Mouse (Mus musculus) lung, postnatal 14 days (tissue): ENCODE measurements around the gene Neurod4.
"Not testable (repeated sequence)": the region's sequence is repeated elsewhere in the genome, so short reads cannot be mapped to it uniquely, and the experiment has no call there.

Experiments
- DNase-seq: peaks from one replicate; pipeline ENCODE4 v3.0.0; 2021

Neurod4 gene

GRCm38 (mm10) chr10:130280066-130280465, at the start of gene Neurod4:
Neurod4 (minus strand) TSS chr10:130280240.
- no peak for DNase-seq

GRCm38 (mm10) chr10:130324243-130324642, 44.2 kb upstream of the Neurod4 start:
- DNase-seq: no peak

- DNase-seq: peak; percentile 11
Observed at GRCm38 (mm10) chr10:130322637-130323036, 42.6 kb upstream of the Neurod4 start, which contains the start of gene Tespa1. Tespa1 (plus strand) TSS chr10:130322870.

GRCm38 (mm10) chr10:130322062-130322461, 42.0 kb upstream of the Neurod4 start:
- DNase-seq: no peak

GRCm38 (mm10) chr10:130320715-130321114, 40.7 kb upstream of the Neurod4 start:
- no peak for DNase-seq

- DNase-seq: no peak
Observed at GRCm38 (mm10) chr10:130318720-130319119, 38.7 kb upstream of the Neurod4 start.

- no peak for DNase-seq
Observed at GRCm38 (mm10) chr10:130315846-130316245, 35.8 kb upstream of the Neurod4 start.

GRCm38 (mm10) chr10:130314110-130314829, 34.2 kb upstream of the Neurod4 start:
- peak; percentile 45 for DNase-seq

- peak; percentile 16 for DNase-seq
Observed at GRCm38 (mm10) chr10:130313531-130313930, 33.5 kb upstream of the Neurod4 start.

GRCm38 (mm10) chr10:130311534-130312227, 31.6 kb upstream of the Neurod4 start:
- DNase-seq: no peak

GRCm38 (mm10) chr10:130304138-130304537, 24.1 kb upstream of the Neurod4 start:
- DNase-seq: not testable (repeated sequence)

- DNase-seq: peak; percentile 4
Observed at GRCm38 (mm10) chr10:130298748-130299147, 18.7 kb upstream of the Neurod4 start.

- DNase-seq: no peak
Observed at GRCm38 (mm10) chr10:130293741-130294408, 13.8 kb upstream of the Neurod4 start.

- no peak for DNase-seq
Observed at GRCm38 (mm10) chr10:130288007-130288406, 8.0 kb upstream of the Neurod4 start.

GRCm38 (mm10) chr10:130287201-130287600, 7.2 kb upstream of the Neurod4 start:
- DNase-seq: no peak

- DNase-seq: no peak
Observed at GRCm38 (mm10) chr10:130281982-130282449, 2.0 kb upstream of the Neurod4 start.

GRCm38 (mm10) chr10:130276496-130276895, 3.5 kb downstream of the Neurod4 start:
- DNase-seq: no peak

GRCm38 (mm10) chr10:130275759-130276158, 4.3 kb downstream of the Neurod4 start:
- no peak for DNase-seq

GRCm38 (mm10) chr10:130263203-130263602, 16.8 kb downstream of the Neurod4 start:
- DNase-seq: no peak

- no peak for DNase-seq
Observed at GRCm38 (mm10) chr10:130259483-130259882, 20.6 kb downstream of the Neurod4 start.

GRCm38 (mm10) chr10:130244271-130244670, 35.8 kb downstream of the Neurod4 start:
- DNase-seq: no peak

- DNase-seq: no peak
Observed at GRCm38 (mm10) chr10:130238318-130239209, 41.5 kb downstream of the Neurod4 start.
